Mouse (Mus musculus): ENCODE results near the gene Tcp11x2. TPM values are rescaled to one million over a fixed set of nuclear protein-coding genes. Genes with fewer than 3 reads are reported as not detected.

Gene Tcp11x2
- not detected for polyA plus RNA-seq (2015; fragmentation: Illumina TruSeq; extraction: RNeasy Lipid Tissue Mini Kit (QIAGEN cat#74804); ENCODE audit: low read depth, low replicate concordance)

GRCm38 (mm10) chrX:135693633-135694032 lies at the start of gene Tcp11x2:
Tcp11x2 (minus strand) TSS chrX:135693790.

DNA sequence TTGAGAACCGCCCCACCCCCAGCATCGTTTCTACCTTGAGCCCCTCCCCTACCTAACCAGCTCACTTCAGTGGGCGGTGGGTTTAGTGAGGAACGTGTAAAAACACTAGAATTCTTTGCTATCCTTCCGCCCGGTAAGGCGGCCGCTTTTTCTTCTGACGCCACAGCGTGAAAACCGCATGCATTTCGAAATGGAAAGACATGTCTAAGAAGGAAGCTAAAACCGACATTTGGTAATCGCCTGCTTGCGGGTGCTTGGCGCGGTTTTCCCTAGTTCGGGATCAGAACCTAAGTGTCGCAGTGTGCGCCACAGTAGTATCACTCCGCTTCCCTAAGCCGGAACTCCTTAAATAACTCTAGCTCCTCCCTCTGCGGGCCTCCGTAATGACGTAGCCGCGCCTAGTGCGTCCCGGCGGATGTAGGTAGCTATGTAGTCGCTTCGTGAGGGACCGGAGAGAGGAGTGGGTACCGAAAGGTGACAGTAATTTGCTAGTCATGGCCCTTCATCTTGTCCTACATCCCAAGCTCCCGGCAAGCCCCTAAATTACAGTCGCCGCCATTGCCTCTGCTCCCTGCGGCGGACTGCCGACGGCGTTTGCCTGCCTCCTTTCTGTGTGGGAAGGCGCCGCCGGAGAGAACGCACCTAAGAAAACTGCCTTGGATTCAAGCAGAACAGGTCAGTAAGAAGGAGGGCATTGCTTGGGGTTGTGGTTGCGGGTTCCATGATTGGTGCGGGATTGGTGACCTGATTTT lies 48.9 kb upstream of the Tcp11x2 start, which contains the start of the genes Armcx5 and Gprasp1:
Gene Armcx5, plus strand, starts transcription at position 430 of the 752 bp plus-strand sequence.
Gene Gprasp1, plus strand, starts transcription at position 430 of the 752 bp plus-strand sequence.

DNA sequence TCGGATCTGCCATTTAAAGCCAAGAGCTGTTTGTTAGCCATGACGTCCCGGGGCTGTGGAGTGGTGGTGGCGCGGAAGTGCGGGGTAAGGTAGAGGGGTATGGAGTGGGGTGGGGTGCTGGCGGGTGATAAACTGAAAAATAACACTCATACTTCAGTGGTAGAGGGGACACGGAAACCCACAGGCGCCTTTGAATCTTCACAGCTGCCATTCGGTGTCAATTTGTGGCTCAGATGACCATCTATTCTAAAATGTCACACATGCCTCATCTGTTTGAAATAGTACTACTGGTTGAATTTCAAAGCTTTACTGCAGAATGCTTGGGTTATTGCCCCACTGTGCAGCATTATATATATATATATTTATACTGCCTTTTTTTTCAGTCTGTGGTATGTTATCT lies 31.6 kb upstream of the Tcp11x2 start, which contains the start of gene Tmsb15a:
Gene Tmsb15a, minus strand, starts transcription at position 101 of the 400 bp plus-strand sequence.

GRCm38 (mm10) chrX:135627605-135628004 lies 66.0 kb downstream of the Tcp11x2 start, which contains the start of gene Prame:
Prame (minus strand) TSS chrX:135627705.

Other genes with a start within 250 kb of the Tcp11x2 start
- not detected for gene AV320801, start 199.2 kb downstream of the Tcp11x2 start, polyA plus RNA-seq (2015; fragmentation: Illumina TruSeq; extraction: RNeasy Lipid Tissue Mini Kit (QIAGEN cat#74804); ENCODE audit: low read depth, low replicate concordance)
- gene Nxf7, start 95.0 kb downstream of the Tcp11x2 start, polyA plus RNA-seq (2015; fragmentation: Illumina TruSeq; extraction: RNeasy Lipid Tissue Mini Kit (QIAGEN cat#74804); ENCODE audit: low read depth, low replicate concordance), result 3.8 TPM
- not detected for gene Prame, start 66.1 kb downstream of the Tcp11x2 start, polyA plus RNA-seq (2015; fragmentation: Illumina TruSeq; extraction: RNeasy Lipid Tissue Mini Kit (QIAGEN cat#74804); ENCODE audit: low read depth, low replicate concordance)
- not detected for gene Tmsb15a, start 31.5 kb upstream of the Tcp11x2 start, polyA plus RNA-seq (2015; fragmentation: Illumina TruSeq; extraction: RNeasy Lipid Tissue Mini Kit (QIAGEN cat#74804); ENCODE audit: low read depth, low replicate concordance)
- gene Armcx5, start 48.9 kb upstream of the Tcp11x2 start, polyA plus RNA-seq (2015; fragmentation: Illumina TruSeq; extraction: RNeasy Lipid Tissue Mini Kit (QIAGEN cat#74804); ENCODE audit: low read depth, low replicate concordance), result 24.2 TPM
- gene Gprasp1, start 48.9 kb upstream of the Tcp11x2 start, polyA plus RNA-seq (2015; fragmentation: Illumina TruSeq; extraction: RNeasy Lipid Tissue Mini Kit (QIAGEN cat#74804); ENCODE audit: low read depth, low replicate concordance), result 237 TPM
- 58.6 TPM for gene Bhlhb9, start 103.8 kb upstream of the Tcp11x2 start, polyA plus RNA-seq (2015; fragmentation: Illumina TruSeq; extraction: RNeasy Lipid Tissue Mini Kit (QIAGEN cat#74804); ENCODE audit: low read depth, low replicate concordance)
- gene Gprasp2, start 145.2 kb upstream of the Tcp11x2 start, polyA plus RNA-seq (2015; fragmentation: Illumina TruSeq; extraction: RNeasy Lipid Tissue Mini Kit (QIAGEN cat#74804); ENCODE audit: low read depth, low replicate concordance), result 130 TPM

Measured in brain, adult 10 weeks (tissue).